Mouse (Mus musculus): ENCODE data around the gene Supt5.
A peak's percentile ranks its signal among the peaks of the same experiment; 100 is the strongest.

DNA sequence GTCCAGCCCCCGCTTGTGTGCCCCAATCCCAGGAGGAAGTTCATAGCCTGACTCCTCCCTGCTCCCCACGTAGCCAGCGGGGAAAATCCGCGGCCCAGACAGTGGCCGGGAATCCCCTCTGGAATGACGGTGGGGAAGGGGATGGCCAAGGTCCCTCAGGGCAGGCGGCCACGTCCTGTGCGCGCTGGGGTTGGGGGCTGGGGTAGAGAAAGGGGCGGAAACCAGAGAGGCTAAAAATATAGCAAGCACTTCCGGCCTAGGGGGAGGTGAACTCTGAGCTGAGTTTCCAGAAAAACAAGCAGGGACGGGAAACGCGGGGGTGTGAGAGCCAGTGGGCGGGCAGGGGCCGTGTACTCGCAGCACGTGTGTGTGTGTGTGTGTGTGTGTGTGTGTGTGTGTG lies 43.4 kb upstream of the Supt5 start:
- TF ChIP-seq POLR2A (IDR thresholded peaks at IDR 0.05; ENCODE audit: control insufficient read depth in 1 of 2, insufficient read depth in 1 of 2, low read depth in 1 of 2, low read length in 2 of 2, poor library complexity in 1 of 2) (0 out of 4 replicates have a peak, but pooled peaks of 1 of the 2 experiments have one; percentile 15), NRF1 (IDR thresholded peaks at IDR 0.05; ENCODE audit: insufficient read depth, low read depth, low read length, poor library complexity, severe bottlenecking) (no peak), RAD21 (IDR thresholded peaks at IDR 0.05; ENCODE audit: low read depth, low read length) (no peak), MEF2A (IDR thresholded peaks at IDR 0.05; ENCODE audit: extremely low read depth, insufficient replicate concordance, low read depth, low read length, poor library complexity, severe bottlenecking) (peak; percentile 93), JUND (IDR thresholded peaks at IDR 0.05; ENCODE audit: low read depth, low read length) (no peak), ZNF384 (IDR thresholded peaks at IDR 0.05; ENCODE audit: low read depth, low read length) (no peak), CTCF (IDR thresholded peaks at IDR 0.05 in 2 of 3, conservative IDR thresholded peaks at IDR 0.05 in 1 of 3; ENCODE audit: control insufficient read depth in 1 of 3, insufficient read depth in 1 of 3, low read depth in 2 of 3, low read length in 3 of 3, poor library complexity in 1 of 3, severe bottlenecking in 1 of 3) (no peak), E2F4 (IDR thresholded peaks at IDR 0.05; ENCODE audit: borderline replicate concordance, low read depth, low read length) (no peak), ZC3H11A (IDR thresholded peaks at IDR 0.05; ENCODE audit: low read depth, low read length) (no peak), POLR2AphosphoS5 (IDR thresholded peaks at IDR 0.05; ENCODE audit: borderline replicate concordance, low read depth, low read length) (no peak), GABPA (IDR thresholded peaks at IDR 0.05; ENCODE audit: low read depth, low read length) (no peak), ZMIZ1 (IDR thresholded peaks at IDR 0.05; ENCODE audit: low read depth, low read length) (no peak), USF1 (IDR thresholded peaks at IDR 0.05; ENCODE audit: low read depth, low read length) (peak; percentile 7; the same call in 1 of the 2 replicates), EP300 (IDR thresholded peaks at IDR 0.05; ENCODE audit: low read depth in 1 of 2, low read length in 2 of 2) (peak in 1 of 2 experiments; percentile 53; a peak in 2 of 4 replicates)

Measured in MEL (cell line).